Mouse (Mus musculus): ENCODE measurements around the gene Spsb1. TPM values are rescaled to one million over a fixed set of nuclear protein-coding genes. Genes with fewer than 3 reads are reported as not detected.

Spsb1 gene
- polyA plus RNA-seq, 1 experiment from 2014 or later, result 17.0 TPM

- no peak for ATAC-seq
- peaks cover 43% of the 10 kb centered on the region for H3K4me1 ChIP-seq (ENCODE audit: control insufficient read depth, insufficient read depth, low read length)
- 53% methylated on average over 6 of the region's 6 CpGs for WGBS
- H3K27me3 ChIP-seq (replicated peaks; ENCODE audit: control insufficient read depth, insufficient read depth, low read length), result no peaks in the 10 kb centered on the region
- H3K9me3 ChIP-seq (ENCODE audit: control insufficient read depth, low read length), result no peaks in the 10 kb centered on the region
- no peak overlapping the region for H3K4me3 ChIP-seq (ENCODE audit: low read length)
- no peak overlapping the region for H3K27ac ChIP-seq (ENCODE audit: low read length)
- H3K4me2 ChIP-seq (ENCODE audit: low read depth, low read length), result no peak overlapping the region
- H3K36me3 ChIP-seq (ENCODE audit: control insufficient read depth, insufficient read depth, low read length), result no peaks in the 10 kb centered on the region
- no peak overlapping the region for H3K9ac ChIP-seq (ENCODE audit: low read depth, low read length)
Observed at GRCm38 (mm10) chr4:149878021-149878449, 76.8 kb downstream of the Spsb1 start.

GRCm38 (mm10) chr4:149877202-149877601, 77.6 kb downstream of the Spsb1 start:
- ATAC-seq, result peak; percentile 37; the same call in 1 of the 2 replicates
- H3K27ac ChIP-seq (ENCODE audit: low read length), result peak overlapping the region; percentile 37; the same call in 1 of the 2 replicates
- no peaks in the 10 kb centered on the region for H3K9me3 ChIP-seq (ENCODE audit: control insufficient read depth, low read length)
- no peaks in the 10 kb centered on the region for H3K36me3 ChIP-seq (ENCODE audit: control insufficient read depth, insufficient read depth, low read length)
- no peak overlapping the region for H3K4me3 ChIP-seq (ENCODE audit: low read length)
- H3K4me1 ChIP-seq (ENCODE audit: control insufficient read depth, insufficient read depth, low read length), result peaks cover 34% of the 10 kb centered on the region
- no peak overlapping the region for H3K4me2 ChIP-seq (ENCODE audit: low read depth, low read length)
- WGBS, result 45% methylated on average over 3 of the region's 3 CpGs
- no peaks in the 10 kb centered on the region for H3K27me3 ChIP-seq (replicated peaks; ENCODE audit: control insufficient read depth, insufficient read depth, low read length)
- H3K9ac ChIP-seq (ENCODE audit: low read depth, low read length), result 0 out of 2 replicates have a peak overlapping the region, but pooled peaks have one; percentile 6

GRCm38 (mm10) chr4:149876761-149877160, 78.1 kb downstream of the Spsb1 start:
- Histone ChIP-seq H3K27me3 (replicated peaks; ENCODE audit: control insufficient read depth, insufficient read depth, low read length) (no peaks in the 10 kb centered on the region), H3K36me3 (ENCODE audit: control insufficient read depth, insufficient read depth, low read length) (no peaks in the 10 kb centered on the region), H3K4me1 (ENCODE audit: control insufficient read depth, insufficient read depth, low read length) (peaks cover 30% of the 10 kb centered on the region), H3K9me3 (ENCODE audit: control insufficient read depth, low read length) (no peaks in the 10 kb centered on the region), H3K4me3 (ENCODE audit: low read length) (no peak overlapping the region), H3K27ac (ENCODE audit: low read length) (peak overlapping the region; percentile 52), H3K4me2 (ENCODE audit: low read depth, low read length) (no peak overlapping the region), H3K9ac (ENCODE audit: low read depth, low read length) (0 out of 2 replicates have a peak overlapping the region, but pooled peaks have one; percentile 6)
- ATAC-seq, result peak; percentile 65
- 51% methylated on average over 6 of the region's 6 CpGs for WGBS

GRCm38 (mm10) chr4:149875986-149876501, 78.8 kb downstream of the Spsb1 start:
- peaks cover 30% of the 10 kb centered on the region for H3K4me1 ChIP-seq (ENCODE audit: control insufficient read depth, insufficient read depth, low read length)
- no peaks in the 10 kb centered on the region for H3K9me3 ChIP-seq (ENCODE audit: control insufficient read depth, low read length)
- H3K4me3 ChIP-seq (ENCODE audit: low read length), result no peak overlapping the region
- no peak overlapping the region for H3K9ac ChIP-seq (ENCODE audit: low read depth, low read length)
- no peak overlapping the region for H3K4me2 ChIP-seq (ENCODE audit: low read depth, low read length)
- ATAC-seq, result no peak
- H3K27me3 ChIP-seq (replicated peaks; ENCODE audit: control insufficient read depth, insufficient read depth, low read length), result no peaks in the 10 kb centered on the region
- no peaks in the 10 kb centered on the region for H3K36me3 ChIP-seq (ENCODE audit: control insufficient read depth, insufficient read depth, low read length)
- WGBS, result 67% methylated on average over 8 of the region's 8 CpGs
- H3K27ac ChIP-seq (ENCODE audit: low read length), result peak overlapping the region; percentile 52; the same call in 1 of the 2 replicates

GRCm38 (mm10) chr4:149875296-149875695, 79.5 kb downstream of the Spsb1 start:
- ATAC-seq, result no peak
- 36% methylated on average over 6 of the region's 6 CpGs for WGBS
- Histone ChIP-seq H3K4me1 (ENCODE audit: control insufficient read depth, insufficient read depth, low read length) (peaks cover 30% of the 10 kb centered on the region), H3K4me3 (ENCODE audit: low read length) (no peak overlapping the region), H3K36me3 (ENCODE audit: control insufficient read depth, insufficient read depth, low read length) (no peaks in the 10 kb centered on the region), H3K9ac (ENCODE audit: low read depth, low read length) (no peak overlapping the region), H3K9me3 (ENCODE audit: control insufficient read depth, low read length) (no peaks in the 10 kb centered on the region), H3K27me3 (replicated peaks; ENCODE audit: control insufficient read depth, insufficient read depth, low read length) (no peaks in the 10 kb centered on the region), H3K27ac (ENCODE audit: low read length) (no peak overlapping the region), H3K4me2 (ENCODE audit: low read depth, low read length) (no peak overlapping the region)

- Histone ChIP-seq H3K27me3 (replicated peaks; ENCODE audit: control insufficient read depth, insufficient read depth, low read length) (no peaks in the 10 kb centered on the region), H3K36me3 (ENCODE audit: control insufficient read depth, insufficient read depth, low read length) (no peaks in the 10 kb centered on the region), H3K9me3 (ENCODE audit: control insufficient read depth, low read length) (no peaks in the 10 kb centered on the region), H3K27ac (ENCODE audit: low read length) (no peak overlapping the region), H3K4me2 (ENCODE audit: low read depth, low read length) (no peak overlapping the region), H3K4me1 (ENCODE audit: control insufficient read depth, insufficient read depth, low read length) (peaks cover 23% of the 10 kb centered on the region), H3K9ac (ENCODE audit: low read depth, low read length) (no peak overlapping the region), H3K4me3 (ENCODE audit: low read length) (no peak overlapping the region)
- no peak for ATAC-seq
- 64% methylated on average over 6 of the region's 6 CpGs for WGBS
Observed at GRCm38 (mm10) chr4:149872236-149872635, 82.6 kb downstream of the Spsb1 start.

- no peak for ATAC-seq
- WGBS, result 56% methylated on average over 7 of the region's 7 CpGs
Observed at GRCm38 (mm10) chr4:149871582-149871981, 83.3 kb downstream of the Spsb1 start.

GRCm38 (mm10) chr4:149871014-149871413, 83.8 kb downstream of the Spsb1 start:
- Histone ChIP-seq H3K27me3 (replicated peaks; ENCODE audit: control insufficient read depth, insufficient read depth, low read length) (no peaks in the 10 kb centered on the region), H3K4me1 (ENCODE audit: control insufficient read depth, insufficient read depth, low read length) (peaks cover 11% of the 10 kb centered on the region; the same call in 1 of the 2 replicates), H3K9me3 (ENCODE audit: control insufficient read depth, low read length) (no peaks in the 10 kb centered on the region), H3K9ac (ENCODE audit: low read depth, low read length) (no peak overlapping the region), H3K4me3 (ENCODE audit: low read length) (no peak overlapping the region), H3K27ac (ENCODE audit: low read length) (no peak overlapping the region), H3K4me2 (ENCODE audit: low read depth, low read length) (no peak overlapping the region), H3K36me3 (ENCODE audit: control insufficient read depth, insufficient read depth, low read length) (no peaks in the 10 kb centered on the region)
- ATAC-seq, result no peak
- WGBS, result 70% methylated on average over 11 of the region's 11 CpGs

More at GRCm38 (mm10) chr4:149871582-149871981, 83.3 kb downstream of the Spsb1 start:
- Histone ChIP-seq H3K4me3 (ENCODE audit: low read length) (no peak overlapping the region), H3K9ac (ENCODE audit: low read depth, low read length) (no peak overlapping the region), H3K9me3 (ENCODE audit: control insufficient read depth, low read length) (no peaks in the 10 kb centered on the region), H3K4me1 (ENCODE audit: control insufficient read depth, insufficient read depth, low read length) (peaks cover 17% of the 10 kb centered on the region), H3K4me2 (ENCODE audit: low read depth, low read length) (no peak overlapping the region), H3K36me3 (ENCODE audit: control insufficient read depth, insufficient read depth, low read length) (no peaks in the 10 kb centered on the region), H3K27ac (ENCODE audit: low read length) (no peak overlapping the region), H3K27me3 (replicated peaks; ENCODE audit: control insufficient read depth, insufficient read depth, low read length) (no peaks in the 10 kb centered on the region)

GRCm38 (mm10) chr4:149870412-149870811, 84.4 kb downstream of the Spsb1 start:
- peaks cover 5% of the 10 kb centered on the region; the same call in 1 of the 2 replicates for H3K4me1 ChIP-seq (ENCODE audit: control insufficient read depth, insufficient read depth, low read length)
- H3K4me2 ChIP-seq (ENCODE audit: low read depth, low read length), result no peak overlapping the region
- no peak for ATAC-seq
- H3K36me3 ChIP-seq (ENCODE audit: control insufficient read depth, insufficient read depth, low read length), result no peaks in the 10 kb centered on the region
- no peaks in the 10 kb centered on the region for H3K27me3 ChIP-seq (replicated peaks; ENCODE audit: control insufficient read depth, insufficient read depth, low read length)
- H3K4me3 ChIP-seq (ENCODE audit: low read length), result no peak overlapping the region
- H3K27ac ChIP-seq (ENCODE audit: low read length), result no peak overlapping the region
- H3K9me3 ChIP-seq (ENCODE audit: control insufficient read depth, low read length), result no peaks in the 10 kb centered on the region
- no peak overlapping the region for H3K9ac ChIP-seq (ENCODE audit: low read depth, low read length)

GRCm38 (mm10) chr4:149868725-149869124, 86.1 kb downstream of the Spsb1 start:
- WGBS, result 77% methylated on average over 14 of the region's 14 CpGs
- Histone ChIP-seq H3K4me3 (ENCODE audit: low read length) (no peak overlapping the region), H3K4me2 (ENCODE audit: low read depth, low read length) (no peak overlapping the region), H3K27me3 (replicated peaks; ENCODE audit: control insufficient read depth, insufficient read depth, low read length) (no peaks in the 10 kb centered on the region), H3K9me3 (ENCODE audit: control insufficient read depth, low read length) (no peaks in the 10 kb centered on the region), H3K36me3 (ENCODE audit: control insufficient read depth, insufficient read depth, low read length) (no peaks in the 10 kb centered on the region), H3K27ac (ENCODE audit: low read length) (no peak overlapping the region), H3K9ac (ENCODE audit: low read depth, low read length) (no peak overlapping the region), H3K4me1 (ENCODE audit: control insufficient read depth, insufficient read depth, low read length) (no peaks in the 10 kb centered on the region; the same call in 1 of the 2 replicates)
- ATAC-seq, result no peak

Data from intestine, embryonic 16.5 days (tissue).